Mouse (Mus musculus) thymus, postnatal 14 days (tissue): ENCODE results near the gene Col9a1.

Experiments
- DNase-seq: peaks from one replicate; pipeline ENCODE4 v3.0.0; 2021

The Col9a1 gene

DNA sequence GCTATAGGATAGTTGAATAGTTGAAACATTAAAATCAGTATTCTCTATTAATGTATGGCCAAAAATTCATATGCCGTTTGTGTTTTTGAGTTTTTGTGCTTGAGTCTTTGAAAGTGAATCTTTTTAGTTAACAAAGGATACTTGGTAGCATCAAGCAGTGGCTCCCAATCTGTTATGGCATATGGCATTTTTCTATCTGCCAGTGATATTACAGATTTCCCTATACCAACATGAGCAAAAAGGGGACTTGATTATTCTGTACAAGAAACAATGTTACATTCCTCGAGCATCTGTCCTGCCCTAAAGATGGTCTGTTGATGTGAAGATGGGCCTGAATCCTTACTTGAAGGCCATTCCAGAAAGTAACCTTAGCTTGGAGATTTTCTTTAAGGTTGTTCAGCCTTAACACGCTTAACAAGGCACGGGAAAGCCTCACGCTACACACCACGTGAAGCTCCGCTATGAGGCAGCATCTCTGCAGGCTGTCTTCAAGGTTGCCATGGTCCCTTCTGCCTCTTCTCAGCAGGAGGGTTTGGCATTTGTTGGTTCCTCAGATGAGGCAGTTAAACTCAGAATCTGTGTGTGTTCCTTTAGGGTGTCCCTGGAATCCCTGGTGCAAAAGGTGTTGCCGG is 45.7 kb downstream of the Col9a1 start:
- DNase-seq, result no peak

DNA sequence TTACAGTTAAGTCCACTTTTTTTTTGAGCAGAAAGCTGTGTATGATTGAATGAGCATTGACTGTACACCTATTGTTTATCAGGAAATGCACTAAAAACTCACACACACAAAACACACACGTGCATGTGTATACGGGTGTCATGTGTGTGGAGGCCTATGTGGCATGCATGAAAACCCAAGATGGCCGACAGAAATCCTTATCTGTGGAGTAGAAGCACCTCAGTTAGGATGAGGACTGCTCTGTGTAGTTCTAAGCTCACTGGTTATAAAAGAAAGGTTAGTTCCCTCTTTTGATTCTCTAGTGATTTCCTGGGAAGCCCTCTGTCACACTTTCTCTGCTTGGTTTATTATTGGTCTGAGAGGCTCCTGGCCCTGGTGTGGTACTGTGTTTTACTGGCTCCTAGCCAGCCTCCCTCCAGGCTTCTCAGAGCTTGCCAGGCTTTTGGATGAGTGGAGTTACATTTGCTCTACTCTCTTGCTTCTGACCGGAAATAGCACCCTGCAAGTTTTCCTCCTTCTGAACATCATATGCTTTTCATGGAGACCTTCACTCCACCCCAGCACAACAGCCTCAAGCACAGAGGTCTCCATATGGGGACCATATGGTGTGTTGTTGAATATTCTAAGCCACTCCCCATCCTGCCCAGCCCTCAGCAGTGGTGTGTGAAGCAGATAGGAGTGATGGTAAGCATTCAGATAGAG is 48.6 kb downstream of the Col9a1 start:
- DNase-seq, result no peak

DNA sequence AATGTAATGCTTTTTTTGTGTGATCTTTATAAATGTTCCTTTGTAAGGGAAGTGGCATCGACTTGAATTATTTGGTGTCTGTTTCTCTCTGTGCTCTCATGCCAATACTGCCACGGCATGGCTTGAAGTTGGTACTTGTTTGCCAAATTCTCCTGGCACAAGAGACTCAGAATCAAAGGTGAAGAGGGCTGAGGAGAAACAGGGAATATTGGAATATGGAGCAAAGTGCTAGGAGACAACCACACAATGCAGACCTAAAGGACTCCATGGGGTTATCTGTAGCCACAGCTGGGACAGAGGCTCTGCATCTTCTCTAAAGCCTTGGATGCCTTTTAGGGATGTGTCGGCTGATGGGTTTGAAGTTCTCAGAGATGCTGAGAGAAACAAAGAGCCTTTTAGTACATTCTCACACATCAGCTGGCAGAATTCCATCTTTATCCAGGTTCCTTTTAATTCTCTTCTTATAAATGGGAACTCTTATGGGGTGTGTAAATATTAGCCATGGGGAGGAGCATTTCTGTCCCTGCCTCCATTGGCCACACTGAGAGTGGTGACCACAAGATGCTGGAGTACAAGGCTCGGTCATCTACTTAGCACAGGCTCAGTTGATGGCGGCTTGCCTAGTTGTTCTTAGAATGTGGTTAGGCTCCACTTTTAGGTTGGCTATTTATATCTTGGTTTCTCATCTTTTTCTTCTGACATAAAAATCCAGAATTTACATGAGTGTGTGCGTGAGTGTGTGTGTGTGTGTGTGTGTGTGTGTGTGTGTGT is 49.7 kb downstream of the Col9a1 start:
- DNase-seq, result no peak

DNA sequence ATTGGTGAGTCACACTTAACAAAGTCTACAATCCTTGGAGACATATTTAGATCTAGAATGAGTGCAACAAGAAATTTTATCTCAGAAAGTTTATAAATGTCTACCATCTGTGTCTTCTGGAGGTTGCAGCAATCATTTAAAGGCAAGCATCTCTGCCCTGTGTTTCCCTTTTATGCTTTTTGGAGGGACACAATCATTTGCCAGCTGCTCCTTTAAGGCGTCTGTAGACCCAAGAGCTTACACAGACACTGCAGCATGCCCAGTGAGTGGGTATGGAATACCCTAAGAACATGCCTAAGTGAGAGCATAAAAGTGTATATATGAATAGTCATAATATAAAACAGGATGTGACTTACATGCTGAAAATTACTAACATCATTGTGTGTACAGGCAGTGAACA is 52.1 kb downstream of the Col9a1 start:
- DNase-seq, result no peak

DNA sequence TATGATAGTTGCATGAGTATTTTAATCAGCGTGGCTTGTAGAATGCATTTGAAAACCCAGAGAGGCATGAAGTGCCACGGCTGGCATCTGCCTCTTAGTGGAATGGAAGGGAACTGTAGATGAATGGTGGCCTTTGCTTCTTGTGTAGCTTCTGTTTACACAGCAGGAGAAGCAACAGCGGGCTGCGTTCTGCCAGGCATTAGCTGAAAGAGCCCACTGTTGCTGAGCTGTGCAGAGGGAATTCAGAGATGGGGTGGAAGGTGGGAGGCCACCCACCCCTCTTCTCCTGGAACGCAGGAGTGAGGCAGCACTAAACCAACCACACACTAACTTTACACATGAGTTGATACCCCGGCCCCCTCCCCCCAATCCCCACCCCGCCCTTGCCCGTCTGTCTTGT is 53.0 kb downstream of the Col9a1 start:
- DNase-seq, result no peak

DNA sequence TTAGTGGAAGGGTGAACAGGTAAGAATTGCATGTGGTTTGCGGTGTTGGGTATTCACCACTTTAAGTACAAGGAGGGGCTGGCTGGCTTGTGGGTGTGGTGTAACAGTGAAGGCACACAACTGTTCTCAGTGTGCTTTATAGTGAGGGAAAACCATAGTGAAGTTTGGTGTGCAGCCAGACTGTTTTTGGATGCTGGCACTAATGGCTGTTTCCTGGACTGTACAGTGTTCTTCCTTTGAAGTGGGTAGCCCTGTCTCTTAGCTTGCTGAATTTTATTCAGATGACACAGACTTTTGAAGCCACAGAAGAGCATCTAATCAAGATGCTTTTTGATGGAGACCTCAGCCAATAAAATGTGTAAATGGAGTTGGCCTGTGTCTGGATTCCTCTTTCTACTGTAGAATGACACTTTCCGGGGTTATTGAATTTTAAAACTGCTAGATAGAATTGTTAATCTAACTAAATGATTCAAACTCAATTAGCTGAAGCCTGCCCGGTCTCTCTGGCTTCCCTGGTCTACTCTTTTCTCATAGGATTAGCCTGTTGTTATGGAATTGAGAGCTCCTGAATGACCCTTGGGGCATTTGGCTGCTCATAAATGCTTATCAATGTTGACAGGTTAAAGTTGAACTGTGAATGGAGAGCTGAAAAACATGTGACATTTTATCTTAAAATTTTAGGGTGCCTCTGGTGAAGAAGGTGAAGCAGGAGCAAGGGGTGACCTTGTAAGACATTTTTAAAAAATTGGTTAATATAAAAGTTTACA is 54.3 kb downstream of the Col9a1 start:
- DNase-seq, result no peak

DNA sequence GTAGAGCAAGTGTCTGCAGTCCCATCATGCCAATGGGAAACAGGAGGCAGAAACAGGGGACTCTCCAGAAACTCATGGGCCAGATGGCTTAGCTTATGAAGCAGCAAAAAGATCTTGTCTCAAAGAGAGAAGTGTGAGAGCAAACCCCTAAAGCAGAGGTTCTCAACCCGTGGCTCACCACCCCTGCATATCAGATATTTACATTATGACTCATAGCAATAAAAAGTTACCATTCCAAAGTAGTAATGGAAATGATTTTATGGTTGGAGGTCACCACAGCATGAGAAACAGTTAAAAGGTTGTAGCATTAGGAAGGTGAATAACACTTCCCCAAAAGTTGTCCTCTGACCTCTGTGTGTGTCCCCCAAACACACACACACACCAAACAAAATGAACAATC is 58.9 kb downstream of the Col9a1 start:
- DNase-seq, result no peak

DNA sequence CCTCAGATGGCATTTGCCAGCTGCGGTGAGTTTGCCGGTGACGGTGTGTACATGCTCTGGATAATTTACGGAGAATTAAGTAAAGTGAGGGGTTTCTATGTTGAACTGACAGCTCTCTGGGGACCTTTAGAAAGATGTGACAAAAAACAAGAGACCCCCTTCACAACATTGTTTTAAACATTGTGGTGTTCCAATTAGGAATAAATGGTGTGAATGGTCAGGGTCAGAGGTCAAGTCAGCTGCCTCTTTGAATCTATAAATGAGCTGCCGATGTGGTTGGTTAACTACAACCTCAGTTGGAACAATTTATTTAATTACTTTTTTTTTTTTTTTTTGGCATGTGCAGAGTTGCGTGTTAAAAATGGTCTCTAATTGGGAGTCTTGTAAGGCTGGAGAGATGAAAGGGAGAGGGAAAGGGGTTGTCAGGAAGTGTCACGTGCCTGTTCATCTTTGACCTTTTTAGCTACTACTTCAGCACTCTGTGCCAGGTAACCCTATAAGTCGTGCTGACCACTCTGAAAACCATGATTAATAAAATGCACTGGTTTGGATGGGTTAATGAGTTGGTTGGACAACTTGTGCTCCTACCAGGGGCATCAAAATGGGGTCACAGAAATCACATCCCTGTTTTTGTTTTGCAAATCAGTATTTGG is 62.8 kb downstream of the Col9a1 start:
- DNase-seq, result no peak

DNA sequence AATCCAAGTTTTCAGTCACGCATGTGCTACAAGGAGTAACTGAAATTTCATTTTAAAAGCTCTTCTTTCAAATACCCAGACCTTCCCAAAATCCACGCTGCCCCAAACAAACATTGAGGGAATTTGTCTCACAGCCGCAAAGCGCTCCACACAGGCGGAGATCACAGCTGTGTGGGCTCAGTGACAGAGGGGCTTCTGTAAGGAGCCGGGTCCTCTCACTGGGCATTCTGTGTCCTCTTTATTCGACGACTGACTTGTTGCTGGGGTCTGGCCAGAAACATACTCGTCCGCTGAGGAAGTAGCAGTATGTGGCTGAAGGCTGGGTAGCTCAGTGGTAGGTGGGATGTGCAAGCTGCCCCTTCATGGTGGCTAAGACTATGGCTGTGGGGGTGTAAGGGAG is 67.5 kb downstream of the Col9a1 start:
- DNase-seq, result no peak

DNA sequence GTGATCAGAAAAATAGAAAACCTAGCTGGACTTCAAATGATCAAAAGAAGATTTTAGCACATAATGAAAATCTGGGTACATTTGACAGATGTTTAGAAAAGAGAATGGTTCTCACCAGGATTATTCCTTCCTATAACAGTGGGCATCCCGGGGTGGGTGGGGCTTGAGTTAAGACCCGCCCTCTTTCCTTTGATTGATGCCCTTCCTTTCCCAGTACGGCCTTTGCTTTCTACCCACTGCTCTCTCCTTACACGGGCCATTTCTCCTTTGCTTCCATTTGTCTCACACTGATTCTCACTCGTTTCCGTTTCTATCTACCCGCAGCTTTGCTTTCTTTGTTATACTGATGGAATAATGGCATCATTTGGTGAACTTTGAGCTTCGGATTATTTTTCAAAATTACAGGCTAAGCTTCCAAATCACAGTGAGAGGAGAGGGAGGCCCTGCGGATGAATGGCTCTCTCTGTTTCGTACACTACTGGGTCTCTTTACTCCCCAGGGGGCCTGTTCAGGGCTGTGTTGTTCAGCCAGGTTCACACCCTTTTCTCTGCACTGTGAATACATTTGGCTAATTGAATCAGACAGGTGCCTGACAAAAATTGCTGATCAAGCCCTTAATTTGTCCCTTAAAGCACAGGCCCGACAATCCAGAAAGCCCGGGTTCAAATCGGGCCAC is 68.4 kb downstream of the Col9a1 start:
- DNase-seq, result no peak

DNA sequence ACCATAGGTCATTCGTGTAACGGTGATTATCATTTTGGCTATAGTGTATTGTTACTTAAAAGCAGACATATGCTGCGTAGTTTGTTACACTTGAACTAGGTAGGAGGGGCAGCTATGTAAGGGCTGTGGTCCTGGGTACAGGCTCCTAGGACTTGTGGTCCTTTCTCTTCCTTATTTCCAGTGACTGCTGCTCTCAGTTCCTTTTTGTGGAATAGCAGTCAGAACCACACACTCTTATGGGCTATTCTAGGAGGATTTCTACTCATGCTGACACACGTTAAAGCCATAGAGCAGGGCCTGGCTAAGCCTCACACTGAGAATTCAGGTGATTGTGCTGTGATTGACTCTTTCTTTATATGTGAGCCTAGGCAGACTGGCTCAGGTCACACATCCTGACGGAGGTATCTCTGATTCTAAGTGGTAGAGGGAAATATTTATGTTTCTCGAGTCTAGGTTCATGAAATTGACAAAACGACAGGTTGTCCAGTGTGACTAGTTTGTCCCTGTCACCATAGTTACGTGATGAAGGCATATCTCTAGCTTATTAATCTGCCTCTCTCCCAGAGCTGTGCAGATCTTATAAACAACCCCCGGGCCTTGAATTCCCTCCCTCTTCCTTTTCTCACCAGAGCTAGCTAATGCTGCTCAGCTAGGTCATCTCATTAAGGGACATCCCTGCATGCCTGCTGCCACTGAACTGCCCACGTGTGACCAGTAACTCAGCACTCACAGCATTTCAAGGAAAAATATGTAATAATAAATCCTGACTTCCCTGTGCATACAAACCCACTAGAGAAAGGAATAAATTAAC is 71.1 kb downstream of the Col9a1 start:
- no peak for DNase-seq

DNA sequence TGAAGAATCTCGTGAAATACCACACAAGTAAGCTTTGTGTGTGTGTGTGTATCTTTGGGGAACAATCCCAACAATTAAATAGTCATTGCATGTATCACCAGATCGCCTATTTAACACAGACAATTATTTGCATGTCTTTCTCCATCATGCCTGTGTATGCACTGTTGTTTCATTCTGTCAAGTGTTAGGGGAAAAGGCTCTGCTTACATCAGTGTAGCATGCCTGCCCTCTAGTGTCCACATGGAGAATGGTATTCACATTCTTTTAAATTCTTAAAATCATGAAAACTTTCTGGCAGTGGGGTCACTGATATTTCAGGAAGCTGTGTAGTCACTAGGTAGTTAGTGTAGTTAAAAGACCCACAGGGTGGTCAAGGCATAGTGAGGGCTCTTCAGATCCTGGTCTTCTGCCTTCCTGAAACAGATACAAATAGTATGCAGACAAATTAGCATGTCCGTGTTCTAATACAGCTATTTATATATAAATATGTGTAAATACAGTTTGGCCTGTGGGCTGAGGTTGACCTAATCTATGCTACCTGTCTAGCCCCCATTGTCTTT is 71.8 kb downstream of the Col9a1 start:
- DNase-seq, result peak; percentile 3

DNA sequence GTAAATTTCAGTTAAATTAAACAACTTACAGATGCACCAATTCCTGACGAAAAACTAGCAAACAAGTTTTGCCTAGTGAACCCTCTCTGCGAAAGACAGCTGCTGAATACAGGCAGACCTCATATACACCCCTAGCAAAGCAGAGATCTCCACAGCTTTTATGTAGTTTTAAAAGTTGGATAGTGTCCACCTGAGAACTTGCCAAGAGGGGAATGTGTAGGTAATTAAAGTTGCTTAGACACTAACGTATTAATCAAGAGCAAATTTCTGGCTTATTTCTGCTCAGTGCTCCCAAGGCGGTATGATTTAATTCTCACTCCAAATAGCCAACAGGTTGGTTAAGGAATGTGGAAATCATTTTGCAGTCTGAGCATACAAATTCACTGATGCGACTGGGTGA is 80.6 kb downstream of the Col9a1 start:
- DNase-seq, result no peak

DNA sequence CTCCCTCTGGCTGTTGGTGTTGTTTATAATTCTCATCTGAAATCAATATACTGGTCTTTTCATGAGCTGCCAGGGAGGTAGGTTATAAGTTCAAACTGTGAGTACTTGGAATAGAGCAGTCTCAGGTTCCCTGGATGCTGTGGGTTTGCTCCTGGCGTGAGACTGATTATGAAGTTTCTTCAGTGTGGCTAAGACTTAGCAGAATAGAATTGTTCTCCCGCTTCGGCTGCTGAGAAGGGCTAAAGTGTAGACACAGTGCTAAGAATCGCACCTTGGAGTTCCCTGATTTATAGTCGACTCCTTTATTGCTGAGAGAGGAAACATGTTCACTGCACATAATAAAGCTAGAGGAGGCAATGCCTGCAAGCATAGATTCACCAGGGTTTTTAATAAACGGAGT is 82.0 kb downstream of the Col9a1 start:
- no peak for DNase-seq

DNA sequence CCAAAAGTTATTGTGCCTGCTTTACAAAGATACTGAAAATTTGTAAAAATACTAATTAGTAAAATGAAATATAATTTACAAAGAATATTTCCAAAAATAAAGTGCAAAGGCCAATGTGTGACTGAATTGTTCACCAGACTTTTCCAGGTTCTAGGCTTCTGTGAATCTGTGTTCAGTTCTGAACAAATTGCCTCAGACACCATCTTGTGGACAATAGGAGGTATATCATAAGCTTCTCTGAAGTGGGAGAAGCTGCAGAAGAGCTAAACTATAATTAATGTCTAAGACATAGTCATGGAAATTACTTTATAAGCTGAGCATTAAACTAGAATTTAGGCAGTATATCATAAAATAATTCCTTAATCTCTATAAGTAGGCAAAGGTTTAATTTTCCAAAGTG is 83.8 kb downstream of the Col9a1 start:
- no peak for DNase-seq

DNA sequence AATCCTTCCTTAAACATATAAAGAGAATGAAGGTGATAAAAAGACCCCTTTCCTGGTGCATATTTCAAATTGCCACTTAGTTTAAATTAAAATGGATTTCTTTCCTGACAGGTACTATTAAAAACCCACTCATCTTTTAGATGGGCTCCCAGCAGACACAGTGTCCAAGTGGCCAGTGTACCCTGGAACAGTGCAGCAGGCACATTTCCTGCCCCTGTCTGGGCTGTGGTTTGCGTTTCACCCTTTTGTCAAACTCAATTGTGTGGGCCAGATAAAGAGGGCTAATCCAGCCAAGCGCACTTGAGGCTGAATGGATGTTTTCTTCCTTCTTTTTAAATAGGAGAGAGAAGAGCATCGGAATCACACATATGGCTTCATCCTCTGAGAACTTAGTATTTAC is 89.6 kb downstream of the Col9a1 start:
- DNase-seq, result no peak

DNA sequence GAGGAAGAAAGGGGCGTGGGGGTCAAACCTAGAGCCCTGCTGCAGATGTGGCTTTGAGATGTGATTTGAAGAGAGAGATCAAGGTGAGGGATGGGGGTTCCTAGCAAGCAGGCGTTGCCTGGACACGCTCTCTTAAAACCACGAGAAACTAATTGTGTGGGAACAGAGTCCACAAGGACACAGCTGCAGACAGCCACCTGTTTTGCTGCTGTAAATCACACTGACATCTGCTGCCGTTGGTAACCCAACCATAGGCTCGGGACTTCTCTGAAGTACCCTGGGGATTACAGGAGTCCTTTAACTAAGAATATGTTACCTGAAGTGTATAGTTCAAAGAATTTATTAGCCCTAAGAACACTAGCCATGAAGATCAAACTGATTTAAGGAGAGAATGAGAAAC is 109.0 kb downstream of the Col9a1 start:
- DNase-seq, result no peak

DNA sequence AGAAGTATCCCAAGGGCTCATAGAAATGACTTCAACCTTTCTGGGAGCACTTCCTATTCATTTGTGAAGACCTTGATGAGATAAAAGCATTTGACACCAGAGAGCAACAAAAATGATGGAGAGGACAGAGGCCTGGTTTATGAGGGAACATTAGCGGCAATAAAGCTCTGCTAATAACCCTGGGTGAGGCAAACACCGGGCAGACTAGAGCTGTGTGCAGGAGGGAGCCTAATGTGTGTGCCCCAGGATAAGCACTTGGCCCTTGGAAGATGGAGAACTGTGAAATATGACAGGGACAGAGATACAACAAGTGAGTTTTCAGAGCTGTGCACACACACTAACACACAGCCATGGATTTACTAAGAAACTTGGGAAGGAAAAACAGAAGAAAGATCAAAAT is 115.1 kb downstream of the Col9a1 start:
- DNase-seq, result no peak

DNA sequence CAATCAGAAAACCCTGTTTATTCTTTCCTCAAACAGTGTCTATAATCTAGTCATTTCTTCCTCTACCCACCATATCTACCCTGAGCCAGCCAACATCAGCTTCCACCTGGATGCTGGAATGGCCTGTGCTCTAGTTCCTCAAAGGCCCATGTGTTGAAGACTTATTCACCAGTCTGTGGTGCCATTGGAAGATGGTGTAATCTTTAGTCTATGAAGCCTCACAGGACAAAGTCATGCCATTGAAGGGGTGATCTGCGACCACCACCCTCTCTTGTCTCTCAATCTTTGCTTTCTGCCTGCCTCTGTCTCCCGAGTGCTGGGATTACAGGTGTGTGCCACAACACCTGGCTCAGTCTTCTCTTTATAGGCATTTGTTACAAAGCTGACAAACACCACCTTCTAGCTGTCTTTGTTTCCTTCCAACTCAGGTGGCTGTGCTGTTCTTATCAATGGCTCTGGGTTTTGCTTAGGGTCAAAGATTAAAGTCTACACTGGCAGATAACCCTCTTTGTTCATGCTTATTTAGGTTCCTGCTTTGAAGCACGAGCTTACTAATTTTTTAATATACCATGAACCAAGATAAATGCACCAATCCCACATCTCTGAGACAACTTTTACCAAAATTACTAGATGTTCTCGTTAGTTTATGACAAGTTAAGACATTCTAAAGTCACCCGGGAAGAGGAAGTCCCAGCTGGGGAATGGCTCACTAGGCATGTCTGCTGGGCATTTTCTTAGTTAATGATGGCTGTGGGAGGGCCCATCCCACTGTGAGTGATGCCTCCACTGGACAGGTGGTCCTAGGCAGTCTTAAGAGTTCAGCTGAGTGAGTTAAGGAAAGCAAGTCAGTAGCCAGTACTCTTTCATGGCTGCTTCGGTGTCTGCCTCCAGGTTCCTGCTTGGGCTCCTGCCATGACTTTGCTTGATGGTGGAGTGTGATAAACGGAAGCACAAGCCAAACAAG is 117.9 kb downstream of the Col9a1 start:
- DNase-seq, result no peak

DNA sequence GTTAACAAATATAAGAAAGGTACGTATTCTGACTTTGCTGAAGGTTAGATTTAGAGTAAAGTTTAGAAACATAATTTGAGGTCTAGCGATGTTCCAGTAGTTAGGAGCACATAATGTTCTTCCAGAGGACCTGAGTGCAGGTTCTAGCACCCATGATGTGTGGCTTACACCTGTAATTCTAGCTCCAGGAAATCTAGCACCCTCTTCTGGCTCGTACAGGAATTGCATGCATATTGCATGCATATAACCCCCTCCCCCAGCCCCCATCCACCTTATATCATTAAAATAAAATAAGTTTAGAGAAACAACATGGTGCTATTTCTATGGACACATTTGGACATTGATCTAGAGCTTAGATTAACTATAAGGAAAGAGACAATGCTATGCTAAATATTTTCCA is 123.3 kb downstream of the Col9a1 start:
- DNase-seq, result no peak
